Mouse (Mus musculus) CH12.LX (cell line): ENCODE results near the gene Cep70.

Experiments
- CTCF ChIP-seq, 2 experiments: IDR thresholded peaks in 1 of 2; conservative IDR thresholded peaks in 1 of 2; 2 replicates each; pipeline ENCODE4 v1.5.1; 2011 to 2012; ENCODE audit warnings: low read depth in 2 of 2, low read length in 2 of 2, improper control_type of control experiment in 1 of 2, inconsistent platforms in 1 of 2, mild to moderate bottlenecking in 1 of 2, moderate library complexity in 1 of 2
- EP300 ChIP-seq: IDR thresholded peaks from 2 replicates; pipeline ENCODE4 v1.6.1; 2011; ENCODE audit warnings: low read length, improper control_type of control experiment
- GABPA ChIP-seq: IDR thresholded peaks from 2 replicates; pipeline ENCODE4 v1.6.1; 2012; ENCODE audit warnings: low read depth, low read length, improper control_type of control experiment, inconsistent platforms; ENCODE audit not compliant: insufficient replicate concordance
- JUN ChIP-seq: IDR thresholded peaks from 2 replicates; pipeline ENCODE4 v1.6.1; 2011; ENCODE audit warnings: low read depth, mild to moderate bottlenecking, low read length, improper control_type of control experiment, moderate library complexity; ENCODE audit not compliant: insufficient read depth
- MAZ ChIP-seq: IDR thresholded peaks from 2 replicates; pipeline ENCODE4 v1.6.1; 2012; ENCODE audit warnings: low read depth, mild to moderate bottlenecking, inconsistent platforms, low read length, improper control_type of control experiment, moderate library complexity
- NRF1 ChIP-seq: IDR thresholded peaks from 2 replicates; pipeline ENCODE4 v1.6.1; 2014; ENCODE audit warnings: low read depth, mild to moderate bottlenecking, inconsistent platforms, low read length, improper control_type of control experiment, moderate library complexity
- SIN3A ChIP-seq: IDR thresholded peaks from 2 replicates; pipeline ENCODE4 v1.6.1; 2012; ENCODE audit warnings: low read length, improper control_type of control experiment, inconsistent platforms
- TCF12 ChIP-seq: IDR thresholded peaks from 2 replicates; pipeline ENCODE4 v1.6.1; 2014; ENCODE audit warnings: low read depth, mild to moderate bottlenecking, inconsistent platforms, low read length, improper control_type of control experiment
- UBTF ChIP-seq: IDR thresholded peaks from 2 replicates; pipeline ENCODE4 v1.6.1; 2012; ENCODE audit warnings: low read depth, mild to moderate bottlenecking, inconsistent platforms, low read length, improper control_type of control experiment, moderate library complexity

GRCm38 (mm10) chr9:99242035-99242434 is 1.1 kb upstream of the Cep70 start:
- peak; percentile 84 to 92 for TF ChIP-seq CTCF (conservative IDR thresholded peaks at IDR 0.05 in 1 of 2, IDR thresholded peaks at IDR 0.05 in 1 of 2; ENCODE audit: low read depth in 2 of 2, low read length in 2 of 2)
- TF ChIP-seq EP300: no peak
- no peak for TF ChIP-seq TCF12
- TF ChIP-seq JUN: no peak
- TF ChIP-seq UBTF: no peak
- TF ChIP-seq GABPA: no peak
- TF ChIP-seq SIN3A: no peak
- TF ChIP-seq NRF1: no peak
- TF ChIP-seq MAZ: no peak
